Mouse (Mus musculus) thymus, adult 18-20 months (tissue): ENCODE measurements around the gene Ltbp2.

Source experiments
- DNase-seq, 2 experiments: peaks; one replicate each; pipeline ENCODE4 v3.0.0; 2022; ENCODE audit warnings: mixed read lengths in 2 of 2

The Ltbp2 gene

DNA sequence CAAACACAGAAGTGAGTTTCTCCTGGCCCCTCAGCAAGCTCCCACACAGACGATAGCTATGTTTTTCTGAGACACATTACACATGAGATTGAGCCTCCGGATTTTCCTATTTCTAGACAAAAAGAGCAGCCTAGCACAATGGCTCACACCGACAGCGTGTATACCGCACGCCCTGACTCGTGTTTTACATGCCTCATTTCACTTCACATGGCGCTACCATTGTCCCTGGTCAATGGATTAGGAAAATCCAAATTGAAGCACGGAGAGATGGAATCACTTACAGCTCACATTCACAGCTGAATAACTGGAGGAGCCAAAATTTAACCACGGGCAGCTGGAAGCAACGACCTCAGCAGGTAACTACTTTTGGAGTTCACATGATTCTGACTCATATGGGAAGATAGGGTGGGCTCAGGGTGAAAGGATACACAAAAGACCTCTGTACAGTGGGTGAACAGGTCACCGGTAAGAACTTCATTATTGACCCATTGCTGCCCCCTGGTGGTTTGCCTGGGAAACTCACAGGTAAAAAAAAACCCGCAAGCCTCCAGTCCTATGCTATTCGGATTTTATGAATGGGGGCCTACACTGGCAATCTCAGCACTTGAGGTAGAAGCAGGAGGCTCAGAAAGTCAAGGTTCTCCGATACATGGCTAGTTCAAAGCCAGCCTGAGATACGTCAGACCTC lies 121.2 kb downstream of the Ltbp2 start:
- no peak for DNase-seq

DNA sequence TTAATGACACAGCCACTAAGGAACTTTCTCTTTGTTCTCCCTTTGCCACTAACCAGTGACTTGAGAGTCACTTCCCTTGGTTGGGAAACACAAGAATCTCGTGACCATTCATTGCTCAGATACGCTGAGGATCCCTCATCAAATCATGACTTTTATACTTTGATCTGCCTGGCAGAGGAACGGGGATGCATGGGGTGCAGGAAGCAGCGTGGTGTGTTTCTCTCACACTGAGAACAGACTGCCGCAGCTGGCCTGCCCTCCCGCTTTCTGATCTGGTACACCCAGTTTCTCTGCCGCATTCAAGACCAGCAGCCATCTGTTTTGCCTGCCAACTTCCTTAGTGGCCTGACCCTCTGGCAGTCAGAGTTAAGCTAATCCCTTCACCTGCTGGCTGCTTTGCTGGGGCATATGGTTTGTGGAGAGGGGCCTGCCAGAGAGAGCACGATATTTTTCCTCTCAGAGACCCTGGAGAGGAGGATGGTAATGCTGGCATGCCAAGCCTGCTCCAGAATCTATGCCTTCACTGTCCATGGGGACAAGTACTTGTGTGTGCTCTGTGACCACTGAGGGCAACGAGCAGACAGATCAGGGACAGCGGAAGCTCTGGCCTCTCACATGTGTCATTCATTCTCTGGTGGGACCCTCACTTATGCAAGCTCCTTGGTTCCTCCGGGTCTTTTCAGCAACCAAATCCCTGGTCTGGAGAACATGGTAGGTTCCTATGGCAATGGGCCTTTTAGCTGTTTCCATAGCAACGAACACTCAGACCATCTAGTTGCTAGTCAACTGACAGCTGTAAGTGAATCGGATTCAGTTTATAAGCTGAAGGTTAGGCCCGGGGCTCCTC lies 124.0 kb downstream of the Ltbp2 start:
- DNase-seq = peak; percentile 30 to 55

DNA sequence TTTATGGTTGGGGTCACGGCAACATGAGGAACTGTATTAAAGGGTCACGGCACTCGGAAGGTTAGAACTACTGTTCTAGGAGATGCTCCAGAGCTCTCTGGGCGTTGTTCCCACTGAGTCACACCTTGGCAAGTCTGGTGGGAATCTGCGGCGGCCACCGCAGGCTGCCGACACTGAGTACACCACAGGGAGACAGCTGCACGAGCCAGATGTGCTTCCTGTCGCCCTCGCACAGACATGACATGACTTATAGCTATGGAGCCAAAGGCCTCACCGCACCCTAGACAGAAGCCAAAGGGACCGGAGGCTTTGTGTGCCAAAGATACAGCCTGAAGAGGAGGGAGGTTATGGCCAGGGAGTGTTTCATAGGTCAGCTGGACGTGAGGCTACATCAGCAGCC lies 125.7 kb downstream of the Ltbp2 start:
- peak; percentile 30 to 57 for DNase-seq

DNA sequence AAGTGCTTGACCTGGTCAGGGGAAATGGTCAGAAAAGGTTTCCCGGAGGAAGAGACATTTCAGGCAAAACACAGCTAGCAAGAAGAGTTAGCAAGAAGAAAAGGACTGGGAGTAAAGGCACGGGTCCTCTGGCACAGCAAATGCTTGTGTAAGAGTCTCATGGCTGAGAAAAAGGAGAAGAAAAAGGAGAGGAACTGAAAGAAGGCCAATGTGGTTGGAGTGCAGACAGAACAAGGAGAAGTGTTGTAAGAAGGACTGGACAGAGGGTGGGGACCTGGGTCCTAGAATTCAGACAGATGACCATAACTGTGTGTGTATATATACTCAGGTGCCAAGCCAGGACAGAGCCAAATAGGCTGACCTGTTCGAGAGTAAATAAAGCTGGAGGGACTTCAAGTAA lies 128.2 kb downstream of the Ltbp2 start:
- DNase-seq = no peak

DNA sequence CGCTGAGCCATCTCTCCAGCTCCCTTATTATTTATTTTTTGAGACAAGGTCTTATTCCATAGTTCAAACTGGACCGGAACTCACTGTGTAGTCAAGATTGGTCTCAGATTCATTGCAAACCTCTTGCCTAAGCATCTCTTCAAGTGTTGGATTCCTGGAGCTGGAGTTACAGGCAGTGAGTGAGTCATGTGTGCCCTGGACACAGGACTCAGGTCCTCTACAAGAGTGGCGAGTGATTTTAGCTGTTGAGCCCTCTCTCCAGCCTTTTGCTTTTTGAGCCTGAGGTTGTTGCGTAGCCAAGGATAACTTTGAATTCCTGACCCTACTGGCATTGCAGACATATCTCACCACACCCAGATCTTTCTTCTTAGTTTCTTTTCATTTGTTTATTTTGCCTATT lies 130.6 kb downstream of the Ltbp2 start:
- DNase-seq = no peak

DNA sequence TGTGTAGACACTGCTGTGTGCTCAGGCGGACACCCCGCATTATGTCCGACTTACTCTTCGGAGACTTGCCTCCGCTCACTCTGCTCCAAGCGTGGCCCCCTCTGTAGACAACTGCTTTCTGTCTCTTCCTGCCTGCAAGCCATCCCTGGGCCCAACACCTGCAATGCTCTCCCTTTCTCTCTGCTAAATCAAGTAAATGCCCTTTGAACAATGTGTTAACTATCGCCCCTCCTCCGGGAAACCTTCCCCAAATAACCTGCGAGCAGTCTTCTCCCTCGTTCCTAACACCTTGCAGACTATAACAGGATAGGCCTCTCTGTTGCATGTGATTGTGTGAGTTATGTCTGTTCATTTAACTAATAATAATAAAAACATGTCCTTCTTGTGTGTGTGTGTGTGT lies 132.8 kb downstream of the Ltbp2 start:
- no peak for DNase-seq

DNA sequence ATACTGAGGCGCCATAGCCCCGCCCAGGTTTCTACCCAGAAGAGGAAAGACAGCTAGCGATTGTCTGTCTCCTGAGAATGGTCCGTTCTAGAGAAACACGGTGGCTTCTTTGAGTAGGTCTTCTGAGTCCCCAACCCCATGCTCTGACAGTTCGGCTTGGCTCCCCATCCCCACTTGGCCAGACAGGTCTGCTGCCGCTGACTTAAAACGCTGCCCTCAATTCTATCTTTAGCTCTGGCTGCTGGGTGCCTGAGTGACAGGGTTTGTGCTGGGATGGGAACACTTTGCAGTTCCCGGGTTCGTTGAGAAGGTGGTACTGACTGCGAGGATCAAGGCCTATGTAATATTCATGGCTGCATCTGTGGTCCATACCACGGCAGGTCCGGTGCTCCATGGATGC lies 143.0 kb downstream of the Ltbp2 start:
- no peak for DNase-seq
